Mouse (Mus musculus) neural tube, embryonic 14.5 days (tissue): ENCODE results near the gene Tas2r135. TPM values are rescaled to one million over a fixed set of nuclear protein-coding genes. Genes with fewer than 3 reads are reported as not detected.

ENCODE experiments used
- ATAC-seq: fragments of 200-750 bp; cut with Nextera tagmentation; 2 replicates; pipeline ENCODE4 v1.8.0; 2017; ENCODE audit warnings: low read depth, mild to moderate bottlenecking, moderate TSS enrichment, moderate library complexity
- H3K27ac ChIP-seq: fragments of 300-500 bp; sonication (generic); 2 replicates; pipeline ENCODE4 v1.5.1; 2014; ENCODE audit warnings: low read depth, mild to moderate bottlenecking, control low read depth, low read length, moderate library complexity, mixed read lengths
- H3K27me3 ChIP-seq: fragments of 300-500 bp; sonication (generic); 2 replicates; pipeline ENCODE4 v1.6.1; 2014; ENCODE audit warnings: low read length; ENCODE audit not compliant: control insufficient read depth, insufficient read depth
- H3K36me3 ChIP-seq: fragments of 300-500 bp; sonication (generic); 2 replicates; pipeline ENCODE4 v1.6.1; 2014; ENCODE audit warnings: low read length, mixed read lengths; ENCODE audit not compliant: control insufficient read depth, insufficient read depth
- H3K4me1 ChIP-seq: fragments of 300-500 bp; sonication (generic); 2 replicates; pipeline ENCODE4 v1.6.1; 2014; ENCODE audit warnings: low read length; ENCODE audit not compliant: control insufficient read depth, insufficient read depth
- H3K4me2 ChIP-seq: fragments of 300-500 bp; sonication (generic); 2 replicates; pipeline ENCODE4 v1.6.1; 2014; ENCODE audit warnings: mild to moderate bottlenecking, low read depth, low read length, control low read depth
- H3K4me3 ChIP-seq: fragments of 300-500 bp; sonication (generic); 2 replicates; pipeline ENCODE4 v1.5.1; 2014; ENCODE audit warnings: low read depth, low read length, control low read depth, mixed read lengths
- H3K9ac ChIP-seq: fragments of 300-500 bp; sonication (generic); replicated peaks from 2 replicates; pipeline ENCODE4 v1.6.1; 2014; ENCODE audit warnings: low read depth, mild to moderate bottlenecking, control low read depth, low read length, mixed read lengths
- H3K9me3 ChIP-seq: fragments of 300-500 bp; sonication (generic); 2 replicates; pipeline ENCODE4 v1.6.1; 2016; ENCODE audit warnings: low read length; ENCODE audit not compliant: control insufficient read depth
- WGBS: fragments of 180-500 bp; shearing (Covaris S2); extraction: QIAGEN DNeasy Blood & Tissue Kit; methylation state at CpG from one replicate; pipeline ENCODE4 v1.1.7; 2014; 5-methylcytosine and 5-hydroxymethylcytosine counted together
- polyA plus RNA-seq: library from polyadenylated mRNA; unstranded; fragments of >200 nt; fragmentation: Nextera tagmentation; extraction: Ambion mirVana; gene quantifications from 2 replicates; pipeline ENCODE4 v1.2.1, GENCODE M21; 2014

The Tas2r135 gene
- polyA plus RNA-seq, 1 experiment from 2014 or later, result not detected

DNA sequence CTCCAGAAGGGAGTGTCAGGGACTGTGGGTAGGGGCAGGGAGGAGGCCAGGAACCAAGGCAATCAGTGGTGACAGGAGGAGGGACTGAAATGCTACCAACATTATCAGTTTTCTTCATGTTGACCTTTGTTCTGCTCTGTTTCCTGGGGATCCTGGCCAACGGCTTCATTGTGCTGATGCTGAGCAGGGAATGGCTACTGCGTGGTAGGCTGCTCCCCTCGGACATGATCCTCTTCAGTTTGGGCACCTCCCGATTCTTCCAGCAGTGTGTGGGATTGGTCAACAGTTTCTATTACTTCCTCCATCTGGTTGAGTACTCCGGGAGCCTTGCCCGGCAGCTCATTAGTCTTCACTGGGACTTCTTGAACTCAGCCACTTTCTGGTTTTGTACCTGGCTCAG, 29.2 kb downstream of the Tas2r135 start, which contains the start of gene Tas2r126:
Gene Tas2r126 (plus strand): TSS at position 90 of the 400 bp plus-strand sequence.
- no peak within 1 kb of the TSS for H3K9ac ChIP-seq
- no peaks in the 10 kb centered on the region for H3K9me3 ChIP-seq
- no peaks in the 10 kb centered on the region for H3K4me1 ChIP-seq
- 93% methylated on average over 6 of the region's 6 CpGs for WGBS
- ATAC-seq, result no peak
- no peak within 1 kb of the TSS for H3K4me3 ChIP-seq
- no peaks in the 10 kb centered on the region for H3K36me3 ChIP-seq
- no peaks in the 10 kb centered on the region for H3K27me3 ChIP-seq
- H3K27ac ChIP-seq, result no peak within 1 kb of the TSS
- H3K4me2 ChIP-seq, result no peak within 1 kb of the TSS

DNA sequence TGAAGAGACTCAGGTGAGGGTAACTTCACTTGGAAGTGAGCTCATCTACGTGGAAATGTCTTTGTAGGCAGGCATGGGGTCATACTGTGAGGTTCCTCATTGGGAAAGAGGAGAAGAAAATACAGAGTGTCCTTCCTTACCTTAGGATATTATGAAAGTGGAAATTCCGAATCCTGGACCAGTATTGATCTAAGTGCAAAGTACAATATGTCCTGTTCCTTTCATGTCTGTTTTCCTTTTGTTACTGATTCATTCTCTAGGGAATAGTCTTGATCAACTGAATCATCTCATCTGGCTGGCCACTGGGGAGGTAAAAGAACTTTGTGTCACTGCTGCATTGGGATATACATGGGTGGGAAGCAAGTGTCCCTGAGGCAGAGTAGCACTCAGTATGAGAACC, 30.3 kb downstream of the Tas2r135 start:
- Histone ChIP-seq H3K9ac (no peak overlapping the region), H3K9me3 (no peaks in the 10 kb centered on the region), H3K27me3 (no peaks in the 10 kb centered on the region), H3K36me3 (no peaks in the 10 kb centered on the region), H3K4me2 (no peak overlapping the region), H3K4me1 (no peaks in the 10 kb centered on the region), H3K4me3 (no peak overlapping the region), H3K27ac (no peak overlapping the region)
- ATAC-seq, result no peak
- whole genome bisulfite sequencing, result 74% methylated on average over 2 of the region's 2 CpGs

DNA sequence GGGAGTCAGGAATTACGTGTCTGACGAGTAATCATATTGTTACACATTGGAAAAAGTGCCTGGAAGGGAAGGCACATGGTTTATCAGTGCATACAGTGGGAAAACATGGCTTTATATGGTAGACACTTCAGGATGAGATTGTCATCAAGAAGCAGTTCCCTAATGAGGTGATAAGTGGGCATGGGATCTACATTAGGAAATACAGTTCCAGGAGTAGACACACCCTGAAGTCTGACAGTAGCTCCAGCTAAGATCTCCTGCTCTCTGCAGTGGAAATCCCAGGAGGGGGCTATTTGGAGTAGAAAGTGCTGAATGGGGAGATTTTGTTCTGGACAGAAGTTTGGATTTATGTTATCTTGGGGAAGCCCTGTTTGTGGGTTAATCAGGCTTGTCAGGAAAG, 36.2 kb downstream of the Tas2r135 start:
- Histone ChIP-seq H3K4me2 (no peak overlapping the region), H3K27me3 (no peaks in the 10 kb centered on the region), H3K36me3 (no peaks in the 10 kb centered on the region), H3K4me1 (no peaks in the 10 kb centered on the region), H3K4me3 (no peak overlapping the region), H3K27ac (no peak overlapping the region), H3K9ac (no peak overlapping the region), H3K9me3 (no peaks in the 10 kb centered on the region)
- no peak for ATAC-seq
- WGBS, result 81% methylated on average over 2 of the region's 2 CpGs

DNA sequence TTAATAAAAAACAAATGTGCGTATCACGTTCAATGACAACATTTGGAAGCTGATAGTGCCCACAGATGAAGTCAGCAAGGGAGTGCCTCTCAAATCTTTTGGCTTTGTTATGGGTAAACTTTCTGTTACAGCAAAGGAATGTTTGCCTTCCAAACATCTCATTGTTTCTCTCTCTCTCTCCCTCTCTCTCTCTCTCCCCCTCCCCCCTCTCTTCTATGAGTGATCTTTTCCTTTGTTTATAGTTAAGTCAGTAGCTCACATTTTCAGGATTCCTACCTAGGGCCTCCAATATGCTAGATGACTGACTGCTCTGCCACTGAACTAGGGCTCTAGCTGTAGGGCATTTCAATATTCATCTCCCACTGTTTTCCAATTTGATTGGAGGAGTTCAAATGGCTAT, 39.3 kb downstream of the Tas2r135 start:
- Histone ChIP-seq H3K4me3 (no peak overlapping the region), H3K27ac (no peak overlapping the region), H3K9me3 (no peaks in the 10 kb centered on the region), H3K4me1 (no peaks in the 10 kb centered on the region), H3K36me3 (no peaks in the 10 kb centered on the region), H3K27me3 (no peaks in the 10 kb centered on the region), H3K4me2 (no peak overlapping the region), H3K9ac (no peak overlapping the region)
- ATAC-seq, result no peak
- 88% methylated on average over 2 of the region's 2 CpGs for WGBS

DNA sequence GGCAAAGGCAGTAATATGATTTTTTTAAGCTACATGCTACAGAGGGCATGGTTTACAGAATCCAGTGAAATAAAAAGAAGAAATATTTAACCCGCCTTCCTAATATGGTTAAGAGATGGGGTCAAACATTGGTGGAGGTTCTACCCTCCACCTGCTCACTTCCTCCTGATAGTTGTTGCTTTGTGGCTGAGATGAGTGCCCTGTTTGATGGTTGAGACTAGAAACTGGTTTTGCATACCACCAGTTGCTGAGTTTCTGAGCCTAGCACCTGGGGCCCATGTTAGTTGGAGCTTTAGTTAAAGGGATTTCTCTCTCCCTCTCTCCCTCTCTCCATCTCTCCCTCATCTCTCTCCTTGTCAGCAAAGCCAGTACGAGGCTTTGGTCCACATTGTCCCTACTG, 42.1 kb downstream of the Tas2r135 start:
- Histone ChIP-seq H3K4me1 (no peaks in the 10 kb centered on the region), H3K4me2 (no peak overlapping the region), H3K9me3 (no peaks in the 10 kb centered on the region), H3K36me3 (no peaks in the 10 kb centered on the region), H3K4me3 (no peak overlapping the region), H3K27ac (no peak overlapping the region), H3K27me3 (no peaks in the 10 kb centered on the region), H3K9ac (no peak overlapping the region)
- 80% methylated on average over 2 of the region's 2 CpGs for WGBS
- ATAC-seq, result no peak

Other genes with a start within 250 kb of the Tas2r135 start
- gene Tas2r144, start 190.1 kb upstream of the Tas2r135 start, polyA plus RNA-seq, result not detected in 2 replicates
- gene Gstk1, start 159.5 kb upstream of the Tas2r135 start, polyA plus RNA-seq, result 8.0 and 12.4 TPM in 2 replicates
- gene Tmem139, start 143.5 kb upstream of the Tas2r135 start, polyA plus RNA-seq, result 0.17 TPM in 1 of 2 replicates, not detected in the other
- 34.0 and 34.7 TPM in 2 replicates for gene Casp2, start 140.4 kb upstream of the Tas2r135 start, polyA plus RNA-seq
- gene Clcn1, start 118.7 kb upstream of the Tas2r135 start, polyA plus RNA-seq, result 2.2 and 2.6 TPM in 2 replicates
- gene Fam131b, start 80.8 kb upstream of the Tas2r135 start, polyA plus RNA-seq, result 6.9 and 7.1 TPM in 2 replicates
- gene Zyx, start 55.8 kb upstream of the Tas2r135 start, polyA plus RNA-seq, result 52.7 and 62.4 TPM in 2 replicates
- gene Epha1, start 32.2 kb upstream of the Tas2r135 start, polyA plus RNA-seq, result 0.15 and 0.33 TPM in 2 replicates
- not detected in 2 replicates for gene Tas2r143, start 5.2 kb upstream of the Tas2r135 start, polyA plus RNA-seq
- gene Tas2r126, start 29.1 kb downstream of the Tas2r135 start, polyA plus RNA-seq, result not detected in 2 replicates
- not detected in 2 replicates for gene Olfr458, start 59.8 kb downstream of the Tas2r135 start, polyA plus RNA-seq
- gene Olfr457, start 70.9 kb downstream of the Tas2r135 start, polyA plus RNA-seq, result 0.06 and 0.07 TPM in 2 replicates
- not detected in 2 replicates for gene Olfr456, start 81.8 kb downstream of the Tas2r135 start, polyA plus RNA-seq
- not detected in 2 replicates for gene Olfr455, start 142.2 kb downstream of the Tas2r135 start, polyA plus RNA-seq
- gene Tcaf3, start 192.3 kb downstream of the Tas2r135 start, polyA plus RNA-seq, result not detected in 2 replicates
- gene Tcaf2, start 239.8 kb downstream of the Tas2r135 start, polyA plus RNA-seq, result 0.78 and 0.91 TPM in 2 replicates